Mouse (Mus musculus) ES-Bruce4 (cell line): ENCODE data around the gene Clint1.

Experiments used
- CTCF ChIP-seq: IDR thresholded peaks from one replicate; pipeline ENCODE4 v1.8.1; 2011; ENCODE audit warnings: low read depth, low read length
- POLR2A ChIP-seq: IDR thresholded peaks from one replicate; pipeline ENCODE4 v1.8.1; 2011; ENCODE audit warnings: low read length; ENCODE audit not compliant: insufficient read depth

DNA sequence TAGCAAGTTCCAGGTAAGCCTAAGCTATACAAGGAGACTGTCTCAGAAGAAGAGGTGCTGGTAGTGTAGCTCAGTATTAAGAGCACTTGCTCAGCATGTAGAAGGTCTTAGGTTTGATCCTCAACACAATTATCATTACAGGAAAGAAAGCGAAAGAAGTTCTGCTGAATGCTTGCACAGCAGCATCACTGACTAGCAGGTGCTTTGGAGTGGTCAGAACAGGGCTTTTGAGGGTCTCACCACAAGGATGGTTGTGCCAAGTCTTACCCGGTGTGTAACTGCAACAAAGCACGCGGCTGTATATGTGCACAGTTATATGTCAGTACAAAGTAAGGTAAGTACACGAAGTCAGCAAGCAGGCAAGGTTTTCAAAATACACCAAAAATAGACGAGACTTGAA is 22.4 kb downstream of the Clint1 start:
- TF ChIP-seq CTCF = no peak
- TF ChIP-seq POLR2A = no peak
